Mouse (Mus musculus): ENCODE measurements around the gene Hmgb4.

The Hmgb4 gene

GRCm38 (mm10) chr4:128248676-128249075 lies 12.1 kb downstream of the Hmgb4 start:
- Histone ChIP-seq H3K36me3 (ENCODE audit: control insufficient read depth, insufficient read depth, low read length, poor library complexity, severe bottlenecking) (no peaks in the 10 kb centered on the region), H3K27me3 (ENCODE audit: control insufficient read depth, insufficient read depth, low read length, poor library complexity, severe bottlenecking) (no peaks in the 10 kb centered on the region)
- DNase-seq (ENCODE audit: low read depth, low spot score), result no peak

GRCm38 (mm10) chr4:128245201-128245600 lies 15.6 kb downstream of the Hmgb4 start:
- DNase-seq (ENCODE audit: low read depth, low spot score), result no peak
- H3K27me3 ChIP-seq (ENCODE audit: control insufficient read depth, insufficient read depth, low read length, poor library complexity, severe bottlenecking), result no peaks in the 10 kb centered on the region
- no peaks in the 10 kb centered on the region for H3K36me3 ChIP-seq (ENCODE audit: control insufficient read depth, insufficient read depth, low read length, poor library complexity, severe bottlenecking)

GRCm38 (mm10) chr4:128241854-128242356 lies 18.9 kb downstream of the Hmgb4 start:
- Histone ChIP-seq H3K27me3 (ENCODE audit: control insufficient read depth, insufficient read depth, low read length, poor library complexity, severe bottlenecking) (no peaks in the 10 kb centered on the region), H3K36me3 (ENCODE audit: control insufficient read depth, insufficient read depth, low read length, poor library complexity, severe bottlenecking) (no peaks in the 10 kb centered on the region)
- no peak for DNase-seq (ENCODE audit: low read depth, low spot score)

GRCm38 (mm10) chr4:128241075-128241853 lies 19.5 kb downstream of the Hmgb4 start:
- DNase-seq (ENCODE audit: low read depth, low spot score), result no peak
- Histone ChIP-seq H3K27me3 (ENCODE audit: control insufficient read depth, insufficient read depth, low read length, poor library complexity, severe bottlenecking) (no peaks in the 10 kb centered on the region), H3K36me3 (ENCODE audit: control insufficient read depth, insufficient read depth, low read length, poor library complexity, severe bottlenecking) (no peaks in the 10 kb centered on the region)

- DNase-seq (ENCODE audit: low read depth, low spot score), result no peak
- H3K36me3 ChIP-seq (ENCODE audit: control insufficient read depth, insufficient read depth, low read length, poor library complexity, severe bottlenecking), result no peaks in the 10 kb centered on the region
- no peaks in the 10 kb centered on the region for H3K27me3 ChIP-seq (ENCODE audit: control insufficient read depth, insufficient read depth, low read length, poor library complexity, severe bottlenecking)
Observed at GRCm38 (mm10) chr4:128239113-128239512, 21.6 kb downstream of the Hmgb4 start.

- no peaks in the 10 kb centered on the region for H3K27me3 ChIP-seq (ENCODE audit: control insufficient read depth, insufficient read depth, low read length, poor library complexity, severe bottlenecking)
- no peaks in the 10 kb centered on the region for H3K36me3 ChIP-seq (ENCODE audit: control insufficient read depth, insufficient read depth, low read length, poor library complexity, severe bottlenecking)
- no peak for DNase-seq (ENCODE audit: low read depth, low spot score)
Observed at GRCm38 (mm10) chr4:128233458-128233857, 27.3 kb downstream of the Hmgb4 start.

- Histone ChIP-seq H3K36me3 (ENCODE audit: control insufficient read depth, insufficient read depth, low read length, poor library complexity, severe bottlenecking) (no peaks in the 10 kb centered on the region), H3K27me3 (ENCODE audit: control insufficient read depth, insufficient read depth, low read length, poor library complexity, severe bottlenecking) (no peaks in the 10 kb centered on the region)
- DNase-seq (ENCODE audit: low read depth, low spot score), result no peak
Observed at GRCm38 (mm10) chr4:128227377-128228316, 33.1 kb downstream of the Hmgb4 start.

- no peak for DNase-seq (ENCODE audit: low read depth, low spot score)
- no peaks in the 10 kb centered on the region for H3K36me3 ChIP-seq (ENCODE audit: control insufficient read depth, insufficient read depth, low read length, poor library complexity, severe bottlenecking)
Observed at GRCm38 (mm10) chr4:128224453-128224852, 36.3 kb downstream of the Hmgb4 start.

GRCm38 (mm10) chr4:128217991-128218595 lies 42.7 kb downstream of the Hmgb4 start:
- DNase-seq (ENCODE audit: low read depth, low spot score), result no peak
- no peaks in the 10 kb centered on the region for H3K27me3 ChIP-seq (ENCODE audit: control insufficient read depth, insufficient read depth, low read length, poor library complexity, severe bottlenecking)

More at GRCm38 (mm10) chr4:128224453-128224852, 36.3 kb downstream of the Hmgb4 start:
- H3K27me3 ChIP-seq (ENCODE audit: control insufficient read depth, insufficient read depth, low read length, poor library complexity, severe bottlenecking), result no peaks in the 10 kb centered on the region

More at GRCm38 (mm10) chr4:128217991-128218595, 42.7 kb downstream of the Hmgb4 start:
- no peaks in the 10 kb centered on the region for H3K36me3 ChIP-seq (ENCODE audit: control insufficient read depth, insufficient read depth, low read length, poor library complexity, severe bottlenecking)

Data from splenic B cell, adult 2 months (primary cell).